Mouse (Mus musculus) MEL (cell line): ENCODE measurements at regions not wholly inside any gene's neighbourhood (a gene's known extent, or its start where the extent isn't known, plus 50 kb on each side); places are given as distances from the start of the nearest gene placed in this dataset.

Experiments
- CTCF ChIP-seq, 3 experiments: IDR thresholded peaks in 2 of 3; conservative IDR thresholded peaks in 1 of 3; 2 replicates each; pipeline ENCODE4 v1.5.1; 2011 to 2012; ENCODE audit warnings: low read length in 3 of 3, low read depth in 2 of 3, mild to moderate bottlenecking in 2 of 3, improper control_type of control experiment in 1 of 3, inconsistent platforms in 1 of 3, mixed read lengths in 1 of 3, moderate library complexity in 1 of 3; ENCODE audit not compliant: control insufficient read depth in 1 of 3, insufficient read depth in 1 of 3, poor library complexity in 1 of 3, severe bottlenecking in 1 of 3
- GATA1 ChIP-seq: IDR thresholded peaks from 2 replicates; pipeline ENCODE4 v1.6.1; 2011; ENCODE audit warnings: low read depth, low read length, improper control_type of control experiment
- HCFC1 ChIP-seq: IDR thresholded peaks from 2 replicates; pipeline ENCODE4 v1.6.1; 2012; ENCODE audit warnings: low read depth, mild to moderate bottlenecking, inconsistent platforms, low read length, improper control_type of control experiment, moderate library complexity
- KAT2A ChIP-seq: conservative IDR thresholded peaks from 2 replicates; pipeline ENCODE4 v1.6.1; 2012; ENCODE audit warnings: low read depth, low read length, improper control_type of control experiment, inconsistent platforms
- MAZ ChIP-seq: IDR thresholded peaks from 2 replicates; pipeline ENCODE4 v1.6.1; 2012; ENCODE audit warnings: low read depth, mild to moderate bottlenecking, inconsistent platforms, low read length, improper control_type of control experiment
- MEF2A ChIP-seq: IDR thresholded peaks from 2 replicates; pipeline ENCODE4 v1.6.1; 2014; ENCODE audit warnings: low read depth, mild to moderate bottlenecking, inconsistent platforms, low read length, improper control_type of control experiment; ENCODE audit not compliant: poor library complexity, insufficient replicate concordance, severe bottlenecking; ENCODE audit errors: extremely low read depth
- MXI1 ChIP-seq: IDR thresholded peaks from 2 replicates; pipeline ENCODE4 v1.6.1; 2011; ENCODE audit warnings: mild to moderate bottlenecking, low read depth, low read length, improper control_type of control experiment
- POLR2AphosphoS5 ChIP-seq: IDR thresholded peaks from 2 replicates; pipeline ENCODE4 v1.6.1; 2012; ENCODE audit warnings: low read depth, borderline replicate concordance, mild to moderate bottlenecking, inconsistent platforms, low read length, moderate library complexity, mixed read lengths
- RAD21 ChIP-seq: IDR thresholded peaks from 2 replicates; pipeline ENCODE4 v1.6.1; 2011; ENCODE audit warnings: mild to moderate bottlenecking, low read depth, low read length, improper control_type of control experiment
- RCOR1 ChIP-seq: IDR thresholded peaks from 2 replicates; pipeline ENCODE4 v1.6.1; 2012; ENCODE audit warnings: low read depth, mild to moderate bottlenecking, inconsistent platforms, low read length, improper control_type of control experiment
- TBP ChIP-seq: IDR thresholded peaks from 2 replicates; pipeline ENCODE4 v1.8.0; 2011; ENCODE audit warnings: low read depth, low read length, improper control_type of control experiment
- TCF12 ChIP-seq: IDR thresholded peaks from 2 replicates; pipeline ENCODE4 v1.6.1; 2014; ENCODE audit warnings: low read depth, mild to moderate bottlenecking, inconsistent platforms, low read length, improper control_type of control experiment, moderate library complexity
- ZMIZ1 ChIP-seq: IDR thresholded peaks from 2 replicates; pipeline ENCODE4 v1.6.1; 2012; ENCODE audit warnings: low read depth, mild to moderate bottlenecking, inconsistent platforms, low read length, improper control_type of control experiment, moderate library complexity

DNA sequence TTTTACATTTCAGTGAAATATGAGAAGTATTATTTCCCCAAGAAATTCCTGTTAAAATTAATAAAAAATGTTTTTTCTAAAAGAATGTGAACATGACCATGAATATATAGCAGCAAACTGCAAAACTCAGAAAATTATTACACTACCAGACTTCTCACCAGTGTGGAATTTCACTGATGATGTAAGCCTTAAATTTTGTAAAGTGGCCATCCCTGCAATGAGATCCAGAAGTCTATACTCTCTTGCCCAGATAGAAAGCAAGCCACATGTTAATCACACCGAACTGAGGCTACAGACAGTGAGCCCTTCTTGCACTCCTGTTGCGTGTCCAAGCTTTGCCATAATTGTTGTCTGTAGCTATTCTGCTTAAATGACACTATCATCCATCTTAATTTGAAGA lies 62.6 kb upstream of the P3h2 start:
- no peak for TF ChIP-seq HCFC1
- no peak for TF ChIP-seq CTCF (IDR thresholded peaks at IDR 0.05 in 2 of 3, conservative IDR thresholded peaks at IDR 0.05 in 1 of 3; ENCODE audit: control insufficient read depth in 1 of 3, insufficient read depth in 1 of 3, low read depth in 2 of 3, low read length in 3 of 3, poor library complexity in 1 of 3, severe bottlenecking in 1 of 3)
- no peak for TF ChIP-seq POLR2AphosphoS5
- TF ChIP-seq MAZ: no peak
- no peak for TF ChIP-seq TCF12
- TF ChIP-seq RAD21: no peak
- no peak for TF ChIP-seq MEF2A
- no peak for TF ChIP-seq MXI1
- no peak for TF ChIP-seq RCOR1
- no peak for TF ChIP-seq ZMIZ1
- TF ChIP-seq GATA1: no peak
- no peak for TF ChIP-seq TBP
- TF ChIP-seq KAT2A: no peak
